Mouse (Mus musculus) frontal cortex, adult 2 months (tissue): Measurements from ENCODE around the gene Pex13. TPM values are rescaled to one million over a fixed set of nuclear protein-coding genes. Genes with fewer than 3 reads are reported as not detected.

ENCODE experiments used
- DNase-seq, 2 experiments: peaks; one replicate each; pipeline ENCODE4 v3.0.0; 2022; ENCODE audit warnings: low spot score in 1 of 2; ENCODE audit errors: extremely low spot score in 1 of 2
- polyA plus RNA-seq: library from polyadenylated mRNA; depleted of rRNA; stranded (reverse); fragments of >200 nt; gene quantifications from 2 replicates; pipeline ENCODE4 v1.2.3, GENCODE M21; 2012; rRNA removed

Pex13 gene
- 13.4 and 15.8 TPM in 2 replicates for polyA plus RNA-seq

GRCm38 (mm10) chr11:23665798-23666501, at the start of gene Pex13:
TSS of gene Pex13 (minus strand) at chr11:23665959.
- DNase-seq: peak; percentile 67 to 90

GRCm38 (mm10) chr11:23712299-23712698, 46.5 kb upstream of the Pex13 start:
- no peak for DNase-seq

- DNase-seq: no peak
These were observed 39.0 kb upstream of the Pex13 start for GRCm38 (mm10) chr11:23704604-23705294.

GRCm38 (mm10) chr11:23701831-23702230, 36.1 kb upstream of the Pex13 start:
- DNase-seq: no peak

- no peak for DNase-seq
These were observed 33.8 kb upstream of the Pex13 start for GRCm38 (mm10) chr11:23699414-23700095.

- DNase-seq: no peak
These were observed 32.8 kb upstream of the Pex13 start for GRCm38 (mm10) chr11:23698526-23698925.

- DNase-seq: no peak
These were observed 30.1 kb upstream of the Pex13 start for GRCm38 (mm10) chr11:23695847-23696246.

DNA sequence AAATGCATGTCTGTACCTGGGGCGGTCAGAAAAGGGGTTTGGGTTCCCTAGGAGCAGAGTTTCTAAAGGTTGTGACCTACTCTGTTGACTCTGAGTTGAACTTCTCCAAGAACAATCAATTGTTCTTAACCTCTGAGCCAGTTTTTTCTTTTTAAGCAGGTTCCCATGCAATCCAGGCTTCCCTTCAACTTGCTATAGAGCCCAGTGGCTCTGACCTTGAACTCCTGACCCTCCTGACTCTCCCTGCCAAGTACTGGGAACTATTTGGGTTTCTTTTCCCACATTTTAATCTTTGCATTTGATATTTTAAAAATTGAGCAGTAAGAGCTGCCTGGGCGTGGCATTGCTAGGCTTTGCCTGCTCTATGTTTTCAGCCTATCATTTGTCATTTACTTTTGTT, 27.5 kb upstream of the Pex13 start:
- DNase-seq: no peak

GRCm38 (mm10) chr11:23688060-23688459, 22.3 kb upstream of the Pex13 start:
- no peak for DNase-seq

- DNase-seq: no peak
These were observed 20.9 kb upstream of the Pex13 start for GRCm38 (mm10) chr11:23686671-23687070.

GRCm38 (mm10) chr11:23682561-23682960, 16.8 kb upstream of the Pex13 start:
- no peak for DNase-seq

- no peak for DNase-seq
These were observed 14.7 kb upstream of the Pex13 start for GRCm38 (mm10) chr11:23680435-23680950.

- peak; percentile 39 to 86 for DNase-seq
These were observed 13.4 kb upstream of the Pex13 start for GRCm38 (mm10) chr11:23679044-23679642.

- no peak for DNase-seq
These were observed 10.3 kb upstream of the Pex13 start for GRCm38 (mm10) chr11:23676100-23676499.

GRCm38 (mm10) chr11:23672256-23672749, 6.5 kb upstream of the Pex13 start:
- no peak for DNase-seq

DNA sequence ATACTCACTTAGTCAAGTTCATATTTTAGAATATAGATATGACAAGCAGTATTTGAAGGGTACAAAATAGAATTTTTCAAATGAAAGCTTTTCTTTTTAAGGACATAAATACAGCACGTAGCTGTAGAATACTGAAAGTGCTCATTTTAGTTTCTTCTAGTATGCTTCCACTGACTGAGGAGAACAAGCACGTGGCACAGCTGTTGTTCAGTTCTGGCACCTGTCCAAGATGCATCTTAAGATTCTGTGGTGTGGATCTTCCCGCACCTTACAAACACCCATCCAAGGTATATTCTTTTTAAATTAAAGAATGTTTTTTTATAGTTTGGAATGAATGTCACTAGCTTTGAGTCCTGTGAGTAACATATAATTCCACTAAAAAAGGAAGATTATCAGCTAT, 1.4 kb upstream of the Pex13 start:
- peak in 1 of 2 experiments; percentile 19 for DNase-seq

GRCm38 (mm10) chr11:23666526-23666925, 767 bp upstream of the Pex13 start:
- DNase-seq: no peak

GRCm38 (mm10) chr11:23665311-23665786, 410 bp downstream of the Pex13 start, which contains the start of gene Pus10:
TSS of gene Pus10 (plus strand) at chr11:23665674.
- no peak for DNase-seq

GRCm38 (mm10) chr11:23664232-23664631, 1.5 kb downstream of the Pex13 start:
- no peak for DNase-seq

DNA sequence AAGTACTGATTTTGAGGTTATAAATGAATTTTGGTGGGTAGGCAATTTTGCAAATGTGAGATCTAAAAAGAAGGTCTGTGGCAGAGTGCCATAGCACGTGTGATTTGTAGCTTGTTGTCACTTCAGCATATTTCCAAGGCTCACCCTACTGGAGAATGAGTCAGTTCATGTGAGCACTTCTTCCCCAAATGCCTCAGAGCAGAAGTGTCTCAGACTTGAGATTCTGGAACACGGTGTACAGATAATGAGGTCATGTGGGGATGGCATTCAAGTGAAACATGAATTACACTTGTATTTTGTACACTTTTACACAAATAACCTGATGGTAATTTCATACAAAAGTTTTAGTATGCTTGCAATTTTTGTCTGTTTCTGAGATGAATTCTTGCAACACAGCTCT, 8.0 kb downstream of the Pex13 start:
- DNase-seq: peak in 1 of 2 experiments; percentile 28
